Mouse (Mus musculus) small intestine, adult 2 months (tissue): ENCODE measurements at regions not wholly inside any gene's neighbourhood (a gene's known extent, or its start where the extent isn't known, plus 50 kb on each side); places are given as distances from the start of the nearest gene placed in this dataset.

Source experiments
- H3K27ac ChIP-seq: fragments of 200-500 bp; 2 replicates; pipeline ENCODE4 v1.5.1; 2012; ENCODE audit warnings: low read depth, low read length, control low read depth, inconsistent platforms; ENCODE audit not compliant: insufficient read depth
- H3K27me3 ChIP-seq: fragments of 200-500 bp; 2 replicates; pipeline ENCODE4 v1.6.1; 2012; ENCODE audit warnings: mild to moderate bottlenecking, moderate library complexity, low read length, inconsistent platforms; ENCODE audit not compliant: control insufficient read depth, insufficient read depth
- H3K36me3 ChIP-seq: fragments of 200-500 bp; 2 replicates; pipeline ENCODE4 v1.6.1; 2012; ENCODE audit warnings: mild to moderate bottlenecking, low read length, control low read depth, inconsistent platforms; ENCODE audit not compliant: control insufficient read depth, insufficient read depth
- H3K4me1 ChIP-seq: fragments of 200-500 bp; 2 replicates; pipeline ENCODE4 v1.6.1; 2012; ENCODE audit warnings: low read length, inconsistent platforms, mixed read lengths; ENCODE audit not compliant: control insufficient read depth, insufficient read depth, insufficient read length
- H3K4me3 ChIP-seq: fragments of 200-500 bp; 2 replicates; pipeline ENCODE4 v1.5.1; 2012; ENCODE audit warnings: low read depth, mild to moderate bottlenecking, control low read depth, inconsistent platforms, low read length, moderate library complexity
- CTCF ChIP-seq: fragments of 200-500 bp; IDR thresholded peaks from 2 replicates; pipeline ENCODE4 v1.5.1; 2012; ENCODE audit warnings: low read depth, mild to moderate bottlenecking, control low read depth, inconsistent platforms, low read length, moderate library complexity, mixed read lengths; ENCODE audit not compliant: insufficient replicate concordance, insufficient read length; ENCODE audit errors: extremely low read depth
- POLR2A ChIP-seq: fragments of 200-500 bp; IDR thresholded peaks from 2 replicates; pipeline ENCODE4 v1.6.1; 2012; ENCODE audit warnings: low read depth, mild to moderate bottlenecking, control low read depth, inconsistent platforms, low read length, moderate library complexity
- WGBS: fragments of 180-500 bp; shearing (Covaris S2); methylation state at CpG from one replicate; pipeline ENCODE4 v1.1.7; 2018; 5-methylcytosine and 5-hydroxymethylcytosine counted together

GRCm38 (mm10) chr11:113190006-113190405 is 408.0 kb downstream of the Sox9 start:
- WGBS, result 77% methylated on average over 6 of the region's 6 CpGs
- no peak overlapping the region for H3K4me3 ChIP-seq
- H3K4me1 ChIP-seq, result peaks cover 8% of the 10 kb centered on the region; the same call in 1 of the 2 replicates
- TF ChIP-seq POLR2A (no peak), CTCF (no peak)
- no peaks in the 10 kb centered on the region for H3K36me3 ChIP-seq
- no peaks in the 10 kb centered on the region for H3K27me3 ChIP-seq
- H3K27ac ChIP-seq, result no peak overlapping the region

- no peak for TF ChIP-seq CTCF
- no peak for TF ChIP-seq POLR2A
- Histone ChIP-seq H3K4me1 (peaks cover 8% of the 10 kb centered on the region; the same call in 1 of the 2 replicates), H3K27me3 (no peaks in the 10 kb centered on the region), H3K36me3 (no peaks in the 10 kb centered on the region), H3K4me3 (no peak overlapping the region), H3K27ac (no peak overlapping the region)
- 46% methylated on average over 4 of the region's 4 CpGs for WGBS
Measured at GRCm38 (mm10) chr11:113190520-113190919, 408.5 kb downstream of the Sox9 start.

DNA sequence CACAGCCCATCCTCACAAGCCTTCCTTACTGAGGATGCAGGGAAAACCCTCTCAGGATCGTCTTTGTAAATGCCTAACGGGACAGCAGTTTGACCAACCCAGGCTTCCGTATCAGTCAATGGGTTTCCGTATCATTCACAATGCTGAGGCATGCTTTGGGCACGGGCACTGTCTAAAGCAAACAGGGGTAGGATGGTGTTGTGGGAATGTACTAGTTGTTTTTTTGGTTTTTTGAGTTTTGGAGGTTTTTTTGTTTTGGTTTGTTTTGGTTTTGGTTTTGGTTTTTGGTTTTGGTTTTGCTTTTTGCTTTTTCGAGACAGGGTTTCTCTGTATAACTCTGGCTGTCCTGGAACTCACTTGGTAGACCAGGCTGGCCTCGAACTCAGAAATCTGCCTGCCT is 409.0 kb downstream of the Sox9 start:
- Histone ChIP-seq H3K36me3 (no peaks in the 10 kb centered on the region), H3K27me3 (no peaks in the 10 kb centered on the region), H3K4me3 (no peak overlapping the region), H3K27ac (no peak overlapping the region), H3K4me1 (peaks cover 8% of the 10 kb centered on the region; the same call in 1 of the 2 replicates)
- WGBS, result 79% methylated on average over 7 of the region's 7 CpGs
- TF ChIP-seq POLR2A (no peak), CTCF (no peak)

GRCm38 (mm10) chr11:113192086-113192856 is 410.2 kb downstream of the Sox9 start:
- Histone ChIP-seq H3K27ac (no peak overlapping the region), H3K4me1 (peaks cover 8% of the 10 kb centered on the region; the same call in 1 of the 2 replicates), H3K36me3 (no peaks in the 10 kb centered on the region), H3K27me3 (no peaks in the 10 kb centered on the region), H3K4me3 (no peak overlapping the region)
- WGBS, result 65% methylated on average over 22 of the region's 22 CpGs
- no peak for TF ChIP-seq POLR2A
- no peak for TF ChIP-seq CTCF

- WGBS, result 58% methylated on average over 15 of the region's 15 CpGs
- Histone ChIP-seq H3K27ac (no peak overlapping the region), H3K27me3 (no peaks in the 10 kb centered on the region), H3K36me3 (no peaks in the 10 kb centered on the region), H3K4me3 (no peak overlapping the region), H3K4me1 (peaks cover 17% of the 10 kb centered on the region)
- TF ChIP-seq POLR2A, result no peak
- TF ChIP-seq CTCF, result no peak
Measured at GRCm38 (mm10) chr11:113194144-113194827, 412.3 kb downstream of the Sox9 start.
